Mouse (Mus musculus) testis, adult 2 months (tissue): Measurements from ENCODE around the gene Trim8. TPM values are rescaled to one million over a fixed set of nuclear protein-coding genes. Genes with fewer than 3 reads are reported as not detected.

Experiments used
- H3K27ac ChIP-seq: fragments of 200-500 bp; 2 replicates; pipeline ENCODE4 v1.5.1; 2012; ENCODE audit warnings: low read depth, low read length; ENCODE audit not compliant: control insufficient read depth, insufficient read depth
- H3K27me3 ChIP-seq: fragments of 200-500 bp; 2 replicates; pipeline ENCODE4 v1.6.1; 2012; ENCODE audit warnings: mild to moderate bottlenecking, low read length, moderate library complexity; ENCODE audit not compliant: control insufficient read depth, insufficient read depth
- H3K36me3 ChIP-seq: fragments of 200-500 bp; 2 replicates; pipeline ENCODE4 v1.6.1; 2012; ENCODE audit warnings: mild to moderate bottlenecking, low read length; ENCODE audit not compliant: control insufficient read depth, insufficient read depth
- H3K4me1 ChIP-seq: fragments of 200-500 bp; 2 replicates; pipeline ENCODE4 v1.6.1; 2012; ENCODE audit warnings: low read length; ENCODE audit not compliant: control insufficient read depth, insufficient read depth
- H3K4me3 ChIP-seq: fragments of 200-500 bp; 2 replicates; pipeline ENCODE4 v1.5.1; 2012; ENCODE audit warnings: low read depth, mild to moderate bottlenecking, low read length, moderate library complexity, mixed read lengths; ENCODE audit not compliant: control insufficient read depth
- CTCF ChIP-seq: fragments of 200-500 bp; IDR thresholded peaks from 2 replicates; pipeline ENCODE4 v1.5.1; 2012; ENCODE audit warnings: low read depth, mild to moderate bottlenecking, inconsistent platforms, low read length, moderate library complexity; ENCODE audit not compliant: control insufficient read depth, insufficient read depth, insufficient replicate concordance
- POLR2A ChIP-seq: fragments of 200-500 bp; IDR thresholded peaks from 2 replicates; pipeline ENCODE4 v1.6.1; 2012; ENCODE audit warnings: low read depth, mild to moderate bottlenecking, inconsistent platforms, low read length, moderate library complexity; ENCODE audit not compliant: control insufficient read depth
- polyA plus RNA-seq: library from polyadenylated mRNA; depleted of rRNA; stranded (reverse); fragments of >200 nt; gene quantifications from 2 replicates; pipeline ENCODE4 v1.2.3, GENCODE M21; 2012

Gene Trim8
- polyA plus RNA-seq, 1 experiment, result 2.1 TPM

DNA sequence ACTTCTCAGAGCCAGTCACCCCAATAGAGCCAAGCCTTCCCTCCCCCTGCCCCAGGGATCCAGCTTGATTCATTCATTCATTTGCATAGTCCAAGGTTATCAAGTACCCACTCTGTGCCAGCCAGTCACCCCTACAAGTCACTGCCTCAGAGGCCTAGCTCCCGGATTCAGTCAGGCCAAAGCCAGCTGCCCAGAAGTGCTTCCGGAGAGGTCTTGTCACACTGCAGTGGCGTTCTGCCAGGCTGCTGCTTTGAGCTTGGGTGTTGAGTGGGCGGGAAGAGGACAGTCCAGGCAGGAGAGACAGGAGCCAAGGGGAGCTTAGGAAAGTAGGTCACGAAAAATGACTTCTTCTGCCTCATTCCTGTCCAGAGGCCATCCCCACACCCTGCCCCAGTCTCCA is 17.0 kb upstream of the Trim8 start:
- no peak overlapping the region for H3K27ac ChIP-seq
- TF ChIP-seq POLR2A, result no peak
- no peak for TF ChIP-seq CTCF
- no peaks in the 10 kb centered on the region; the same call in 1 of the 2 replicates for H3K36me3 ChIP-seq
- no peak overlapping the region for H3K4me3 ChIP-seq
- H3K4me1 ChIP-seq, result peaks cover 16% of the 10 kb centered on the region
- H3K27me3 ChIP-seq, result no peaks in the 10 kb centered on the region

DNA sequence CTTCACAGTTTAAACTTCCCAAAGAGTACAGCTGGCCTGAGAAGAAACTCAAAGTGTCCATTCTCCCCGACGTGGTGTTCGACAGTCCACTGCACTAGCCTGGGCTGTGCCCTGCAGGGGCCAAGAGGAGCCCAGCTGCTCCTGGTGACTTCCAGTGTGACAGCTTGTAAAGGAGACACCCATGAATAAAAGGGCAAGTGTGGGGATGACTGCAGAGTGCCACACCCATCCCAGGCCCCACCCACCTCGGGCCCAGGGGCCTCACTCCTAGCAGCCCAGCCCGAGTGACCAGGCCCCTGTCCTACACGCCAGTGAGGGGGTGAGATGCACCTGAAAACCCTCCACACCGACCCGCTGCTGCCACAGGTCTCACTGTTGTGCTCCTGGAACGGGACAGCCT is 15.7 kb upstream of the Trim8 start:
- Histone ChIP-seq H3K4me1 (peaks cover 16% of the 10 kb centered on the region), H3K4me3 (no peak overlapping the region), H3K36me3 (no peaks in the 10 kb centered on the region; the same call in 1 of the 2 replicates), H3K27me3 (no peaks in the 10 kb centered on the region), H3K27ac (no peak overlapping the region)
- TF ChIP-seq POLR2A, result no peak
- no peak for TF ChIP-seq CTCF

DNA sequence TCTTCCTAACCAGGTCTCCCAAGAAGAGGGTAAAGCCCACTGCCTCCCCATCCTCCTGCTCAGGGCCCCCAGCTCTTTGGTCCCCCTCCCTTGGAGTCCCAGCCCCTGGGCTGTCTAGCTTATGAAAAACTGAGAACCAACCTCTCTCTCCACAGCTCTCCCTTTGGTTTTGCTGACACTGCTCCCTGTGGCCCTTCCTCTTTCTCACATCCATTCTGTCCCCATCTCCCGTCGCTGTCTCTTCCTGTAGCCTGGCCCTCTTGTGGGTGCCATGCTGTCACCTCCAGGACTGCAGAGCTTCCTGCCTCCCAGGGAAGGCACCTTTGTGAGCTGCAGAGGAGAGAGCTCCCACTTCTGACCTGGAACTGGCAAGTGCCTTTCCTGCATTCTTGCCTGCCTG is 14.8 kb upstream of the Trim8 start:
- Histone ChIP-seq H3K27me3 (no peaks in the 10 kb centered on the region), H3K27ac (no peak overlapping the region), H3K4me3 (no peak overlapping the region), H3K4me1 (peaks cover 16% of the 10 kb centered on the region), H3K36me3 (no peaks in the 10 kb centered on the region; the same call in 1 of the 2 replicates)
- TF ChIP-seq CTCF (no peak), POLR2A (no peak)

DNA sequence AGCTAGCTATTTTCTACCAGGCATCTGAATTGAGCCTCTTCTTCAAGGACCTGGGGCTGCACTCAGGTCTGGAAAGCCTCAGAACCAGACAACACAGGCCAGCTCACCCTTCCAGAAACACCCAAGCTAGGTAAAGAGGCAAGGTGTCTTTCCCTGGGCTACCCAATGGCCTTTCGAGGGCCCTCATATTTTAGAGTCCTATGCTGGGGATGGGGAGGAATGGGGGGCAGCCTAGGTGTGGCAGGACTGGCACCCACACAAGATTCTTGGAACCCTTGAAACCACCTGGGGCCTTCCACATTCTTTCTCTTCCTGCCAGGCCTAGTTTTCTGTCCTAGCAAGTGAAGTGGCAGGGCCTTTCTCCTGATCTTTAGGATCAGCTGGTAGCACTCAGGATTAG is 12.1 kb upstream of the Trim8 start:
- H3K27ac ChIP-seq, result no peak overlapping the region
- TF ChIP-seq CTCF, result no peak
- TF ChIP-seq POLR2A, result no peak
- H3K4me3 ChIP-seq, result no peak overlapping the region
- no peaks in the 10 kb centered on the region; the same call in 1 of the 2 replicates for H3K36me3 ChIP-seq
- H3K27me3 ChIP-seq, result no peaks in the 10 kb centered on the region
- peaks cover 4% of the 10 kb centered on the region; the same call in 1 of the 2 replicates for H3K4me1 ChIP-seq

DNA sequence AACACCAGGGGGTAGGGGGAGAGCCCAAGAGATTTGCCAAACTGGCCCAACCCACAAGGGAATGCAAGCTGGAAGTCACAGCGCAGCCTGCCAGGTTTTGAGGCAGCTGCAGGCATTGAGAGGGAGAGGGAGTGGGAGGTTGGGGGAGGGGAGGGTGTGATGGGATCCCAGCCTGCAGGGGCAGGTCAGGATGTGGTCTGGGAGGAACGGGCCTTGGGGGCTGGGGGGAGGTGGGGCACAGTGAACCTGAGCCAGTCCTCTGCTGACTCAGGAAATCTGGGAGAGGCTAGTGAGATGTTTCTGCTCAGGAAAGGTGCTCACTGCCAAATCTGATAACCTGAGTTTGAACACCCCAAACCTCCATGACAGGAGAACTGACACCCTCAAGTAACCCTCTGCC is 10.9 kb upstream of the Trim8 start:
- no peaks in the 10 kb centered on the region; the same call in 1 of the 2 replicates for H3K36me3 ChIP-seq
- no peak overlapping the region for H3K4me3 ChIP-seq
- no peaks in the 10 kb centered on the region for H3K27me3 ChIP-seq
- no peak overlapping the region for H3K27ac ChIP-seq
- TF ChIP-seq POLR2A, result no peak
- no peak for TF ChIP-seq CTCF
- peaks cover 2% of the 10 kb centered on the region; the same call in 1 of the 2 replicates for H3K4me1 ChIP-seq

DNA sequence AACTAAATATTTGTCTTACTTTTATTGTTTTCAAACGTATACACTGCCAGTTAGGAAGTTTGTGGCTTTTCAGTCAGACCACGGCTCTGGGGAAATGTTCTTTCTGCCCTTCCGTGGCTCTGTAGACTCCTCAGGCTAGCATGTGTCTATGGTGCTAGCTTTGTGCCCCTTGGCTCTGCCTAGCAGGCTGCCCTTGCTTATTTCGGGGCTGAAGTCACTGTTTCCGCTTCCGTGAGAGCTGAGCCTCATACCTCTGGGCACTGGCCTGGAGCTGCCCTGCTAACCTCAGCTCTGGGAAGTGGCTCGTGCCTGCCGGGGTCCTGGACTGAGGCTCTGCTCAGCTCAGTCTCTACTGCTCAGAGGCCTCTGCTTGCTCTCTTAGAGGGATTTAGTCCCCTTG is 6.4 kb upstream of the Trim8 start:
- Histone ChIP-seq H3K4me3 (no peak overlapping the region), H3K36me3 (no peaks in the 10 kb centered on the region), H3K27ac (no peak overlapping the region)

DNA sequence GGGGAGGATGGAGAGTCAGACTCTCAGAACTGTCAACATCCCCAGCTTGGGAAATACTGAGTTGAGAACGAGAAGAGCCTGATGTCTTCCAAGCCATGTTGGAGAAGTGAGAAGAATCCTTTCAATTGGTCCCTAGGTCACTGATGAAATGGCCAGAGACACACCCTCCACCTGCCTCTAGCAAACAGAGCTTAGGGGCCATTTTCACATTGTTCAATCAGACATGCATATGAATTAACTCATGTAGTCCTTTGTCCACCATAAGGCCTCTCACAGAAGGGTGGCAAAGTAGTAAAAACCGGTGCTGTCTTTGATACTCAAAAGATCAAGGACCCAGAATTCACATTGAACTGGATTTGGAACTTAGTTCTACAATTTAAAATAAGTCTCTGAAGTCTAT is 4.3 kb upstream of the Trim8 start:
- no peak overlapping the region for H3K4me3 ChIP-seq
- peaks cover 16% of the 10 kb centered on the region for H3K4me1 ChIP-seq
- TF ChIP-seq POLR2A, result no peak
- TF ChIP-seq CTCF, result no peak
- H3K36me3 ChIP-seq, result no peaks in the 10 kb centered on the region
- no peak overlapping the region for H3K27ac ChIP-seq
- H3K27me3 ChIP-seq, result no peaks in the 10 kb centered on the region

More for the DNA sequence above, 6.4 kb upstream of the Trim8 start:
- TF ChIP-seq CTCF (no peak), POLR2A (no peak)
- Histone ChIP-seq H3K27me3 (no peaks in the 10 kb centered on the region), H3K4me1 (peaks cover 4% of the 10 kb centered on the region)

DNA sequence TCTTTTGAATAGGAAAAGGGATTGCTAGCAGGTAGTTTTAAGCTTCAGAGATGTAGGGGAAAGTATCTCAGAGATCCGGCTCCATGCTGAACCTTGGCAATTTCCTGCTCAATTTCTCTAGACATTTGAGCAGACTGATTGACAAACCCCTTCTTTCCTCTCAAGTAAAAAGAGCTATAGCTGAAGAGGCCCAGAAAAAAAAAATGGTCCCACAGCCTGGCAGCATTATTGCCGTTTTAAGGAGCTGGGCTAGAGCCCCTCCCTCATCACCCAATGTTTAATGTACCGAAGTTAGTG is 2.0 kb upstream of the Trim8 start:
- Histone ChIP-seq H3K4me1 (peaks cover 26% of the 10 kb centered on the region), H3K36me3 (no peaks in the 10 kb centered on the region), H3K4me3 (peak overlapping the region; percentile 94), H3K27me3 (no peaks in the 10 kb centered on the region), H3K27ac (0 out of 2 replicates have a peak overlapping the region, but pooled peaks have one; percentile 59)
- TF ChIP-seq POLR2A (no peak), CTCF (no peak)
